Mouse (Mus musculus) liver, embryonic 16.5 days (tissue): Measurements from ENCODE around the gene Rhot2. TPM values are rescaled to one million over a fixed set of nuclear protein-coding genes. Genes with fewer than 3 reads are reported as not detected.

ENCODE experiments used
- ATAC-seq: fragments of 200-750 bp; cut with Nextera tagmentation; 2 replicates; pipeline ENCODE4 v1.8.0; 2017; ENCODE audit warnings: low read depth, mild to moderate bottlenecking, moderate number of reproducible peaks, moderate library complexity
- H3K27ac ChIP-seq: fragments of 300-500 bp; sonication (generic); 2 replicates; pipeline ENCODE4 v1.5.1; 2014; ENCODE audit warnings: mild to moderate bottlenecking, low read length
- H3K27me3 ChIP-seq: fragments of 300-500 bp; sonication (generic); 2 replicates; pipeline ENCODE4 v1.6.1; 2014; ENCODE audit warnings: low read depth, low read length, mixed read lengths; ENCODE audit not compliant: control insufficient read depth, insufficient read depth
- H3K36me3 ChIP-seq: fragments of 300-500 bp; sonication (generic); 2 replicates; pipeline ENCODE4 v1.6.1; 2014; ENCODE audit warnings: mild to moderate bottlenecking; ENCODE audit not compliant: control insufficient read depth, insufficient read depth
- H3K4me1 ChIP-seq: fragments of 300-500 bp; sonication (generic); 2 replicates; pipeline ENCODE4 v1.6.1; 2014; ENCODE audit warnings: low read depth, low read length, mixed read lengths; ENCODE audit not compliant: control insufficient read depth
- H3K4me2 ChIP-seq: fragments of 300-500 bp; sonication (generic); 2 replicates; pipeline ENCODE4 v1.6.1; 2014; ENCODE audit warnings: low read depth, low read length, mixed read lengths
- H3K4me3 ChIP-seq: fragments of 300-500 bp; sonication (generic); 2 replicates; pipeline ENCODE4 v1.5.1; 2014; ENCODE audit warnings: low read depth, mild to moderate bottlenecking, low read length
- H3K9ac ChIP-seq: fragments of 300-500 bp; sonication (generic); 2 replicates; pipeline ENCODE4 v1.6.1; 2014; ENCODE audit warnings: low read depth, low read length
- H3K9me3 ChIP-seq: fragments of 300-500 bp; sonication (generic); replicated peaks from 2 replicates; pipeline ENCODE4 v1.6.1; 2016; ENCODE audit warnings: low read length; ENCODE audit not compliant: control insufficient read depth
- whole genome bisulfite sequencing: fragments of 180-500 bp; shearing (Covaris S2); extraction: QIAGEN DNeasy Blood & Tissue Kit; methylation state at CpG from one replicate; pipeline ENCODE4 v1.1.7; 2014; ENCODE audit not compliant: insufficient replicate concordance; 5-methylcytosine and 5-hydroxymethylcytosine counted together
- polyA plus RNA-seq: library from polyadenylated mRNA; unstranded; fragments of >200 nt; fragmentation: Nextera tagmentation; extraction: Ambion mirVana; gene quantifications from 2 replicates; pipeline ENCODE4 v1.2.1, GENCODE M21; 2015

Gene Rhot2
- polyA plus RNA-seq, 1 experiment from 2014 or later: 11.4 TPM

- WGBS: 31% methylated on average over 6 of the region's 6 CpGs
- Histone ChIP-seq H3K4me2 (peak overlapping the region; percentile 99), H3K9ac (peak overlapping the region; percentile 91), H3K9me3 (no peaks in the 10 kb centered on the region), H3K27ac (peak overlapping the region; percentile 97), H3K4me3 (peak overlapping the region; percentile 92), H3K27me3 (no peaks in the 10 kb centered on the region), H3K4me1 (peaks cover 73% of the 10 kb centered on the region), H3K36me3 (peaks cover 18% of the 10 kb centered on the region)
- no peak for ATAC-seq
Observed at GRCm38 (mm10) chr17:25833961-25834594, 10.6 kb downstream of the Rhot2 start.

DNA sequence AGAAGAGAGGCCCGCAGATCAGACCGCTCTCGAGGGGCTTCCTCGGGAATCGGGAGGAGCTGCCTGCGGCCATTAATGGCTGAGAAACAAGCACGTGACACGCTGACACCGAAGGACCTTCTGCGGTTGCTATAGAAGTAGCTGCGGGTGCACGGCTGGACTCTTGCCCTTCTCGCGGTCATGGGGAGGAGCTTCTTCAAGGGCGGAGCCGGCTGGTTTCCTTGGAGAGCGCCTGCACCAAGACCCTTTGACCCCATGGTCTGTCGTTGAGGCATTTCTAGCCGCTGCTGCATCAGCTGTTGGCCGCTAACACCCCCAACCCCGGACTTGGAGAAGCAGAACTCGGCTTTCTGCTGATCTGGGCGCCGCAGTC is 11.4 kb downstream of the Rhot2 start, which contains the start of gene Stub1:
Gene Stub1 (minus strand): TSS at position 114 of the 373 bp plus-strand sequence.
- peaks cover 16% of the 10 kb centered on the region for H3K36me3 ChIP-seq
- peak within 1 kb of the TSS; percentile 91 for H3K9ac ChIP-seq

GRCm38 (mm10) chr17:25832436-25833290 is 12.0 kb downstream of the Rhot2 start:
- peak; percentile 91 for ATAC-seq
- H3K9me3 ChIP-seq: no peaks in the 10 kb centered on the region
- peak overlapping the region; percentile 92 for H3K4me3 ChIP-seq
- under 1% methylated on average over 71 of the region's 77 CpGs for WGBS
- peak overlapping the region; percentile 99 for H3K4me2 ChIP-seq
- no peaks in the 10 kb centered on the region for H3K27me3 ChIP-seq
- H3K27ac ChIP-seq: peak overlapping the region; percentile 97
- H3K36me3 ChIP-seq: peaks cover 14% of the 10 kb centered on the region
- H3K9ac ChIP-seq: peak overlapping the region; percentile 91
- peaks cover 80% of the 10 kb centered on the region for H3K4me1 ChIP-seq

More for the DNA sequence above, 11.4 kb downstream of the Rhot2 start, which contains the start of gene Stub1:
- ATAC-seq: peak; percentile 64
- Histone ChIP-seq H3K4me3 (peak within 1 kb of the TSS; percentile 92), H3K4me1 (peaks cover 77% of the 10 kb centered on the region), H3K4me2 (peak within 1 kb of the TSS; percentile 99), H3K27me3 (no peaks in the 10 kb centered on the region), H3K9me3 (no peaks in the 10 kb centered on the region), H3K27ac (peak within 1 kb of the TSS; percentile 97)
- WGBS: under 1% methylated on average over 24 of the region's 24 CpGs

- peak overlapping the region; percentile 99 for H3K4me2 ChIP-seq
- 41% methylated on average over 21 of the region's 21 CpGs for WGBS
- H3K36me3 ChIP-seq: peaks cover 14% of the 10 kb centered on the region
- H3K4me3 ChIP-seq: peak overlapping the region; percentile 92
- H3K27me3 ChIP-seq: no peaks in the 10 kb centered on the region
- H3K9me3 ChIP-seq: no peaks in the 10 kb centered on the region
- ATAC-seq: no peak
- H3K27ac ChIP-seq: peak overlapping the region; percentile 97
- H3K9ac ChIP-seq: peak overlapping the region; percentile 79
- H3K4me1 ChIP-seq: peaks cover 71% of the 10 kb centered on the region
Observed at GRCm38 (mm10) chr17:25831451-25832281, 13.0 kb downstream of the Rhot2 start.

DNA sequence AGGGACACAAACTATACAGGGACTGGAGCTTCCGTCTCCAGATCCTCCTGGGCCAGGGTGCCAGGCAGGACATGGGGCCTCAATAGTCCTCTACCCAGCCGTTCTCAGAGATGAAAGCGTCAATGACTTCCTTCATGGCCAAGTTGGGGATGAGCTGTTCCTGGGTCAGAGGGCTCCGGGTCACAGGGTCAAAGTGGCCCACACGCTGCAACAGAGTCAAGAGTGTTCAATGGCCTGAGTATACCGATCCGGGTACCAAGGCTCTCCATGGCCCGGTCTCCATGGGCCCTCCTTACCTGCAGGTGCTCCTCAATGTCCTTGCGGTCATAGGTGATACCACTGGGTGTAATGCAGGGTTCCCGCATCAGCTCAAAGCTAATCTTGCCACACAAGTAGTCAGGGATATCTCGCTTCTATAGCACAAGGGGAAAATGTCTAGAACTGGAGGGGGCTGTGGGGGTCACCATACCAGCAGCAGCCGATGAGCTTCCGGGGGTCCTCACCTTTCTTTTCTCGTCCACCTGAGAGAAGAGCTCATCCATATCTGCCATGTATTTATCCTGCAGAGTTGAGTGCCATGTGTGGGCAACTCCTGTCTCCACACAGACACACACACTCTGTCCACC is 13.7 kb downstream of the Rhot2 start:
- Histone ChIP-seq H3K27ac (no peak overlapping the region), H3K27me3 (no peaks in the 10 kb centered on the region), H3K4me3 (no peak overlapping the region), H3K9ac (no peak overlapping the region; the same call in 1 of the 2 replicates), H3K4me2 (0 out of 2 replicates have a peak overlapping the region, but pooled peaks have one; percentile 99), H3K4me1 (peaks cover 63% of the 10 kb centered on the region), H3K36me3 (peaks cover 14% of the 10 kb centered on the region), H3K9me3 (no peaks in the 10 kb centered on the region)
- ATAC-seq: no peak
- WGBS: 78% methylated on average over 14 of the region's 14 CpGs

DNA sequence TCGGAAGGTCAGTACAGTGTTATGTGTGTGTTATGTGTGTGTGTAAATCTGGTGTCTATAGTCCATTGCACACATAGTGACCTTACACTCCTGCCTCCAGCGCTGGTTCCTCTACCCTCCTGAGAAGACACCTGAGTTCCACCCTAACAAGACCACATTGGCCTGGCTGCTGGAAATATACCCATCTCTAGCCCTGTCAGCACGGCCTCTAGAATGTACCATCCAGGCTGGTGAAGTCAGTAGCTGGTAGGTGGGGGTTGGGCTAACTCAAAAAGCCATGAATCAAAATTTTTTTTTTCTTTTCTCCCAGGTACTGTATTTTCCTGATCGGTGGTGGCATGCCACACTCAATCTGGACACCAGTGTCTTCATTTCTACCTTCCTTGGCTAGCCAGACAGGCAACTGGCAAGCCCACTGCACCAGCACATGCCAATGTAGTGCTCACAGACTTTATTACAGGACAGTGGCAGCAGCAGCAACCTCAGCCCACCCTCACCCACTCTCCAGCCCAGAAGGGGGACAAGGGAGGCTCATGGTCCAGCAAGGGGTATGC is 14.4 kb downstream of the Rhot2 start:
- H3K27me3 ChIP-seq: no peaks in the 10 kb centered on the region
- no peak for ATAC-seq
- H3K36me3 ChIP-seq: peaks cover 14% of the 10 kb centered on the region
- H3K27ac ChIP-seq: peak overlapping the region; percentile 75; the same call in 1 of the 2 replicates
- H3K9ac ChIP-seq: no peak overlapping the region; the same call in 1 of the 2 replicates
- H3K4me1 ChIP-seq: peaks cover 60% of the 10 kb centered on the region
- H3K9me3 ChIP-seq: no peaks in the 10 kb centered on the region
- peak overlapping the region; percentile 69; the same call in 1 of the 2 replicates for H3K4me2 ChIP-seq
- H3K4me3 ChIP-seq: peak overlapping the region; percentile 60; the same call in 1 of the 2 replicates
- 66% methylated on average over 4 of the region's 4 CpGs for WGBS

DNA sequence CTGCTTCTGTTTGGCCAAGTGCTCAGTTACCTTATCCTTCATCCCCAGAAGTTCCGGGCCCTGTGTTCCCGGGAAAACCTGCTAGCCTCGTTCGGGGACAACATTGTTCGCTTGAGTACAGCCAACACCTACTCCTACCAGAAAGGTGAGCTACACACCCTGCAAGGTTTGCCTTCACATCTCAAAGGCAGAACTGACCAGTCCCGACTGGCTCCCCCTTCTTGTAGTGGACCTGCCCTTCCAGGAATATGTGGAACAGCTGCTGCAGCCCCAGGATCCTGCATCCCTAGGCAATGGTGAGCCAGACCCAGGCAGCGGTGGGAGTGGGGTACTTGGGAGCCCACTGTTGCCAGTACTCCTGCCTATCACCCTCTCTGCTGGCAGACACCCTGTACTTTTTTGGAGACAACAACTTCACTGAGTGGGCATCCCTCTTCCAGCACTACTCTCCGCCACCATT is 15.1 kb downstream of the Rhot2 start:
- WGBS: 39% methylated on average over 8 of the region's 8 CpGs
- Histone ChIP-seq H3K4me1 (peaks cover 60% of the 10 kb centered on the region), H3K9me3 (no peaks in the 10 kb centered on the region), H3K4me3 (peak overlapping the region; percentile 60), H3K27me3 (no peaks in the 10 kb centered on the region), H3K4me2 (peak overlapping the region; percentile 69), H3K36me3 (peaks cover 14% of the 10 kb centered on the region), H3K9ac (peak overlapping the region; percentile 73), H3K27ac (peak overlapping the region; percentile 75)
- ATAC-seq: no peak
